Mouse (Mus musculus) erythroblast, adult 5-6 weeks (primary cell): ENCODE measurements around the gene Slc25a17. TPM values are rescaled to one million over a fixed set of nuclear protein-coding genes. Genes with fewer than 3 reads are reported as not detected.

ENCODE experiments used
- total RNA-seq, 2 experiments: library from RNA; stranded (forward) in 1 of 2; stranded (reverse) in 1 of 2; fragments of 150-400 nt in 1 of 2; fragments of 200-764, 138-1000 nt in 1 of 2; gene quantifications; 2 replicates each; pipeline versions ENCODE4 v1.2.3 to v1.2.4; 2015 to 2017; ENCODE audit warnings: low replicate concordance in 2 of 2

Gene Slc25a17
- total RNA-seq, 2 experiments from 2014 or later = 23.4 to 25.1 TPM

Other genes with a start within 250 kb of the Slc25a17 start
- gene Mrtfa, start 170.1 kb downstream of the Slc25a17 start, total RNA-seq (2015; ENCODE audit: low replicate concordance) = 12.7 and 19.2 TPM in 2 replicates
- 4.9 and 10.9 TPM in 2 replicates for gene Mrtfa, start 170.1 kb downstream of the Slc25a17 start, total RNA-seq (2017; ENCODE audit: low replicate concordance)
- not detected in 2 replicates for gene Mchr1, start 125.3 kb downstream of the Slc25a17 start, total RNA-seq (2015; ENCODE audit: low replicate concordance)
- not detected in 2 replicates for gene Mchr1, start 125.3 kb downstream of the Slc25a17 start, total RNA-seq (2017; ENCODE audit: low replicate concordance)
- 14.8 and 48.3 TPM in 2 replicates for gene St13, start 39.3 kb upstream of the Slc25a17 start, total RNA-seq (2015; ENCODE audit: low replicate concordance)
- 27.7 and 35.1 TPM in 2 replicates for gene St13, start 39.3 kb upstream of the Slc25a17 start, total RNA-seq (2017; ENCODE audit: low replicate concordance)
- 0.63 and 3.8 TPM in 2 replicates for gene Xpnpep3, start 39.3 kb upstream of the Slc25a17 start, total RNA-seq (2015; ENCODE audit: low replicate concordance)
- gene Xpnpep3, start 39.3 kb upstream of the Slc25a17 start, total RNA-seq (2017; ENCODE audit: low replicate concordance) = 3.3 and 7.2 TPM in 2 replicates
- not detected in 2 replicates for gene Dnajb7, start 47.5 kb upstream of the Slc25a17 start, total RNA-seq (2015; ENCODE audit: low replicate concordance)
- gene Dnajb7, start 47.5 kb upstream of the Slc25a17 start, total RNA-seq (2017; ENCODE audit: low replicate concordance) = not detected in 2 replicates
- gene Rbx1, start 105.5 kb upstream of the Slc25a17 start, total RNA-seq (2015; ENCODE audit: low replicate concordance) = 52.7 and 66.1 TPM in 2 replicates
- gene Rbx1, start 105.5 kb upstream of the Slc25a17 start, total RNA-seq (2017; ENCODE audit: low replicate concordance) = 38.1 and 39.2 TPM in 2 replicates
- 177 and 234 TPM in 2 replicates for gene Ep300, start 224.5 kb upstream of the Slc25a17 start, total RNA-seq (2015; ENCODE audit: low replicate concordance)
- gene Ep300, start 224.5 kb upstream of the Slc25a17 start, total RNA-seq (2017; ENCODE audit: low replicate concordance) = 187 and 219 TPM in 2 replicates